24 mouse cellular contexts compared by ENCODE assay signal in the genomic region with DNA sequence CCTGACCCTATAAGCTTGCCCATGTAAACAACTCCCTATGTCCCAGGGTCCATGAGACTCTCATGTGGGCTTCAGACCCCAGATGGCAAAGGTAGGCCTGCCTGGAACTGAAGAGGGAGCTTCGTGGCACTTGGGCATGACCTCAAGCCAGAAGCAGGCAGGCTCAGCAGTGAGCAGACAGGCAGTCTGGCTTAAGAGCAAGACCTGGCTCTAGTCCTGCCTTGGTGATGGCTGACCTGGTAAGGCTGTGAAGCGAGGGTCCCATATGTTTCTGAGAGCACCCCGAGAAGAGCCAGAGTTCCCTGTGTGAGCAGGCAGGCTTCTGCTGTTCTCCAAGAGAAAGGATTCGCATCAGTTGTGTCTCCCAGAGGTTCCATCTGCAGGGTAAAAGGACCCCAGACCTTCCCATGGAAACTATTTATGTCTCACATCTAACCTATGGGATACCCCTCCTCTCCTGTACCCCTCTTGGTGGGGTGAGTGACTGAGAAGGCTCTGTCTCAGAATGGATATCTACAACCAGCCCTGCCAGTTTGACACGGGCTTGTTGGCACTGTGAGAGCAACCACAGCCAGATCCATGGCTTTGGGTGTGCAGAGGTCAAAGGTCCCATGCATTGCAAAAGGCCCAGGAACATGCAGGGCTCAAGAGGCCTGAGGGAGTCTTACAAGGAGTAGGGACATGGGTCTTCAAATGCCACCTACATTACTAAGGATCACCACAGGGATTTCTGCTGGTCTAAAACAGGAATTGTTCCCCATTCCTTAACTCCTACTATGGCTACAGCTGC. TPM values are rescaled to one million over a fixed set of nuclear protein-coding genes. Genes with fewer than 3 reads are reported as not detected.
DNase-seq lines count a peak whose midpoint lies in the region; ATAC-seq and TF ChIP-seq lines count a peak whose summit lies in the region.
"Had no signal": no experiment of that assay in that cellular context is flagged by ENCODE, and none has a peak within 500 bp of the region (broad histone marks: within the 10 kb centered on the region; RNA-seq: fewer than 3 reads in every experiment).

No protein-coding gene starts in this region.

- DNase-seq in adrenal gland, postnatal 10 days = peak; percentile 65
- DNase-seq in adrenal gland, adult 18-20 months (ENCODE audit: low spot score in 2 of 2) = no peak
- no peak for DNase-seq in kidney, adult 18-20 months
- peak; percentile 72 for DNase-seq in adipocyte (ENCODE audit: low spot score)
- no peak for DNase-seq in gastrocnemius, adult 2 months
- DNase-seq: adrenal gland, postnatal 25 days; cerebellum, adult 8-10 months; forebrain, postnatal 0 days; gastrocnemius, postnatal 25 days; kidney, adult 8-10 months; right cerebral cortex, adult 18-20 months; spleen, adult 18-20 months; thymus, adult 18-20 months had no signal

- TF ChIP-seq CTCF in intestine, postnatal 0 days (IDR thresholded peaks at IDR 0.05; ENCODE audit: low read depth) = no peak
- TF ChIP-seq CTCF in gastrocnemius, adult 2 months (IDR thresholded peaks at IDR 0.05) = no peak

- H3K27ac ChIP-seq in kidney, embryonic 16.5 days (ENCODE audit: low read length) = peak overlapping the region; percentile 56
- no peak overlapping the region for H3K27ac ChIP-seq in intestine, postnatal 0 days (ENCODE audit: low read depth, low read length)
- no peak overlapping the region for H3K27ac ChIP-seq in gastrocnemius, adult 2 months
- H3K27ac ChIP-seq in forebrain, embryonic 16.5 days (ENCODE audit: low read length) = no peak overlapping the region
- H3K27ac ChIP-seq: liver, embryonic 12.5 days had no signal

- intact Hi-C loops in gastrocnemius, adult 2 months (cut with DNase I) = no loop called here

- 72% methylated on average over 5 of the region's 5 CpGs for WGBS in kidney, embryonic 16.5 days
- WGBS in intestine, postnatal 0 days = 81% methylated on average over 5 of the region's 5 CpGs
- 85% methylated on average over 5 of the region's 5 CpGs for WGBS in forebrain, embryonic 16.5 days

- 0 out of 2 replicates have a peak overlapping the region, but pooled peaks have one; percentile 32 for H3K9ac ChIP-seq in kidney, embryonic 16.5 days (replicated peaks; ENCODE audit: low read length)
- no peak overlapping the region for H3K9ac ChIP-seq in intestine, postnatal 0 days (ENCODE audit: low read depth, low read length)
- no peak overlapping the region for H3K9ac ChIP-seq in forebrain, embryonic 16.5 days (replicated peaks; ENCODE audit: low read depth, low read length)
- H3K9ac ChIP-seq: forebrain, postnatal 0 days; heart, embryonic 12.5 days; liver, embryonic 12.5 days; lung, embryonic 15.5 days had no signal

- H3K4me2 ChIP-seq in kidney, embryonic 16.5 days (replicated peaks; ENCODE audit: low read depth, low read length) = no peak overlapping the region
- H3K4me2 ChIP-seq in intestine, postnatal 0 days (replicated peaks; ENCODE audit: low read depth) = no peak overlapping the region
- H3K4me2 ChIP-seq in forebrain, embryonic 16.5 days (ENCODE audit: low read length) = no peak overlapping the region
- H3K4me2 ChIP-seq: heart, embryonic 12.5 days; liver, embryonic 12.5 days; lung, embryonic 15.5 days had no signal

- no peaks in the 10 kb centered on the region for H3K36me3 ChIP-seq in kidney, embryonic 16.5 days (ENCODE audit: insufficient read depth, low read length)
- no peaks in the 10 kb centered on the region for H3K36me3 ChIP-seq in intestine, postnatal 0 days (ENCODE audit: control insufficient read depth, insufficient read depth)
- no peaks in the 10 kb centered on the region for H3K36me3 ChIP-seq in forebrain, embryonic 16.5 days (ENCODE audit: control insufficient read depth, insufficient read depth)
- H3K36me3 ChIP-seq: heart, embryonic 12.5 days; liver, embryonic 12.5 days; lung, embryonic 15.5 days had no signal

- no peak for ATAC-seq in kidney, embryonic 16.5 days (ENCODE audit: low FRiP score, low TSS enrichment)
- ATAC-seq in intestine, postnatal 0 days = peak; percentile 42; the same call in 1 of the 2 replicates
- ATAC-seq in forebrain, embryonic 16.5 days = no peak
- ATAC-seq: CD4-positive, CD25-positive, alpha-beta regulatory T cell, adult 4 months; forebrain, postnatal 0 days; hindbrain, embryonic 16.5 days; liver, embryonic 12.5 days had no signal

- H3K4me1 ChIP-seq in kidney, embryonic 16.5 days (ENCODE audit: insufficient read depth, low read length) = peaks cover 24% of the 10 kb centered on the region
- 0 out of 2 replicates have a peak, but pooled peaks cover 7% of the 10 kb centered on the region for H3K4me1 ChIP-seq in intestine, postnatal 0 days (replicated peaks; ENCODE audit: control insufficient read depth, insufficient read depth, low read length)
- peaks cover 5% of the 10 kb centered on the region; the same call in 1 of the 2 replicates for H3K4me1 ChIP-seq in forebrain, embryonic 16.5 days (replicated peaks; ENCODE audit: control insufficient read depth, insufficient read depth, low read length)
- H3K4me1 ChIP-seq: liver, embryonic 12.5 days had no signal

- no peak overlapping the region for H3K4me3 ChIP-seq in kidney, embryonic 16.5 days (ENCODE audit: low read length)
- no peak overlapping the region for H3K4me3 ChIP-seq in intestine, postnatal 0 days (ENCODE audit: low read depth, low read length)
- H3K4me3 ChIP-seq in gastrocnemius, adult 2 months = no peak overlapping the region
- H3K4me3 ChIP-seq in forebrain, embryonic 16.5 days (replicated peaks; ENCODE audit: low read length) = no peak overlapping the region
- H3K4me3 ChIP-seq: erythroblast, embryonic 14.5 days; heart, embryonic 12.5 days; liver, embryonic 12.5 days; lung, embryonic 15.5 days had no signal

- no peaks in the 10 kb centered on the region for H3K27me3 ChIP-seq in kidney, embryonic 16.5 days (ENCODE audit: insufficient read depth, low read length)
- peaks cover 3% of the 10 kb centered on the region; the same call in 1 of the 2 replicates for H3K27me3 ChIP-seq in intestine, postnatal 0 days (replicated peaks; ENCODE audit: control insufficient read depth, insufficient read depth, low read length)
- H3K27me3 ChIP-seq in forebrain, embryonic 16.5 days (replicated peaks; ENCODE audit: control insufficient read depth, insufficient read depth, low read length) = no peaks in the 10 kb centered on the region; the same call in 1 of the 2 replicates
- H3K27me3 ChIP-seq: lung, embryonic 15.5 days had no signal

- H3K9me3 ChIP-seq in kidney, embryonic 16.5 days (ENCODE audit: low read length) = no peaks in the 10 kb centered on the region
- H3K9me3 ChIP-seq in intestine, postnatal 0 days (ENCODE audit: control insufficient read depth) = no peaks in the 10 kb centered on the region
- H3K9me3 ChIP-seq in forebrain, embryonic 16.5 days (ENCODE audit: control insufficient read depth, low read length) = no peaks in the 10 kb centered on the region
- H3K9me3 ChIP-seq: heart, embryonic 12.5 days; liver, embryonic 12.5 days; lung, embryonic 15.5 days had no signal

RNA-seq across cellular contexts. Expression of a gene that starts 9.7 kb away (rescaled TPM):
- total RNA-seq in adrenal gland, postnatal 10 days (2021) = 10 to 100 TPM; 17.3 to 22.5 TPM
- total RNA-seq in adrenal gland, adult 18-20 months (2021) = 10 to 100 TPM; 10.7 to 22.3 TPM
- 9.5 and 11.1 TPM in 2 replicates for polyA plus RNA-seq in kidney, embryonic 16.5 days (2015; fragmentation: Nextera tagmentation; extraction: Ambion mirVana)
- polyA plus RNA-seq in intestine, postnatal 0 days (2015; fragmentation: Nextera tagmentation; extraction: Ambion mirVana) = 0.81 and 1.0 TPM in 2 replicates
- total RNA-seq in gastrocnemius, adult 2 months (2021) = 1 to 10 TPM; 5.1 to 5.4 TPM
- polyA plus RNA-seq in forebrain, embryonic 16.5 days (2015; fragmentation: Nextera tagmentation; extraction: Ambion mirVana) = 4.2 and 5.5 TPM in 2 replicates
- polyA plus RNA-seq: erythroblast, embryonic 14.5 days had no signal

RNA-seq across cellular contexts. Expression of a gene that starts 57.4 kb away (rescaled TPM):
- under 1 TPM; 0.06 to 0.15 TPM for total RNA-seq in adrenal gland, postnatal 10 days (2021)
- under 1 TPM in 1 of 2 experiments, not detected in 1; 0.03 TPM for total RNA-seq in adrenal gland, adult 18-20 months (2021)
- polyA plus RNA-seq in kidney, embryonic 16.5 days (2015; fragmentation: Nextera tagmentation; extraction: Ambion mirVana) = 0.22 and 0.34 TPM in 2 replicates
- polyA plus RNA-seq in intestine, postnatal 0 days (2015; fragmentation: Nextera tagmentation; extraction: Ambion mirVana) = 0.04 TPM in 1 of 2 replicates, not detected in the other
- not detected for total RNA-seq in gastrocnemius, adult 2 months (2021)
- polyA plus RNA-seq in forebrain, embryonic 16.5 days (2015; fragmentation: Nextera tagmentation; extraction: Ambion mirVana) = 0.30 and 0.31 TPM in 2 replicates
- total RNA-seq: gastrocnemius, postnatal 25 days; megakaryocyte, adult 5-6 weeks; MEL had no signal
- polyA plus RNA-seq: CD4-positive, CD25-positive, alpha-beta regulatory T cell, adult 4 months; erythroblast, embryonic 14.5 days had no signal

Comparison
In these comparisons a context has a peak if more than half of its experiments do, and no peak if none do; other contexts are left out.
1. DNase-seq: peak in adrenal gland, postnatal 10 days (single experiment) and adipocyte (single experiment); none in adrenal gland, adult 18-20 months (0 of 2), kidney, adult 18-20 months (single experiment) and gastrocnemius, adult 2 months (single experiment).